Mouse (Mus musculus): ENCODE results near the gene C9orf72. TPM values are rescaled to one million over a fixed set of nuclear protein-coding genes. Genes with fewer than 3 reads are reported as not detected.

The C9orf72 gene
- 21.5 TPM for polyA plus RNA-seq (2014; fragmentation: Illumina TruSeq; extraction: RNeasy Lipid Tissue Mini Kit (QIAGEN cat#74804); ENCODE audit: low read depth, low replicate concordance)

DNA sequence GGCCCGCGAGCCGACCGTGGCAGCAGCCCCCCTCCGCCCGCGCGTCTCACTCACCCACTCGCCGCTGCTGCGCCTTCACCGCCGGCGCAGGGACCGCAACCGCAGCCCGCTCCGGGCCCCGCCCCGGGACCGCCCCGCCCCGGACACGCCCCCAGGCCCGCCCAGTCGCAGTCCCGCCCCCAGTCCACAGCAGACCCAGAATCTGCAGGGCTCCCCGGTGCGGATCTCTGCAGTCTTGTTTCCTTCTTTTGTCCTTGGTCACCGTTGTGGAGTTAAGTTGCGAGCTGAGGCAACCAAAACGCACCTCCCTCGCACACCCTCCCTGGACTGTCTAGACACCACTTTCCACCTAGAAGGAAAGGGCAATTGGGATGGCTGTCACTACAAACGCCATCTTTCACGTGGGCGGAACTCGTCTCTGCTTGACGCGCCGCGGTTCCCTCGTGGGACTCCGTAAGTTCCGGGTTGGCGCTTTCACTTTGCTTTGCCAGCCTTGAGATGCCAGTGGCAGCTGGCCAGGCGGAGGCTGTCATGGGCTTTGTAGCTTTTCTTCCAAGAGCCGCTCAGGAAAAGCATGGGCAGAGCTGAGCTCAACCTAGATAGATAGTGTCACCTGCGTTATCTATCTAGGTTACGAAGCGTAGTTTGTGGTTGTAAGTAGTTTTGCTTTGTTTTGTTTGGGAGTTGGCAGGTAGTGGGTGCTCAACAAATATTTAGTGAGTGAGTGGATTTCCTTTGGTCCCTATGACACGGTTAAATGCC lies at the start of gene C9orf72:
C9orf72 (minus strand) TSS at position 442 of the 762 bp plus-strand sequence.

DNA sequence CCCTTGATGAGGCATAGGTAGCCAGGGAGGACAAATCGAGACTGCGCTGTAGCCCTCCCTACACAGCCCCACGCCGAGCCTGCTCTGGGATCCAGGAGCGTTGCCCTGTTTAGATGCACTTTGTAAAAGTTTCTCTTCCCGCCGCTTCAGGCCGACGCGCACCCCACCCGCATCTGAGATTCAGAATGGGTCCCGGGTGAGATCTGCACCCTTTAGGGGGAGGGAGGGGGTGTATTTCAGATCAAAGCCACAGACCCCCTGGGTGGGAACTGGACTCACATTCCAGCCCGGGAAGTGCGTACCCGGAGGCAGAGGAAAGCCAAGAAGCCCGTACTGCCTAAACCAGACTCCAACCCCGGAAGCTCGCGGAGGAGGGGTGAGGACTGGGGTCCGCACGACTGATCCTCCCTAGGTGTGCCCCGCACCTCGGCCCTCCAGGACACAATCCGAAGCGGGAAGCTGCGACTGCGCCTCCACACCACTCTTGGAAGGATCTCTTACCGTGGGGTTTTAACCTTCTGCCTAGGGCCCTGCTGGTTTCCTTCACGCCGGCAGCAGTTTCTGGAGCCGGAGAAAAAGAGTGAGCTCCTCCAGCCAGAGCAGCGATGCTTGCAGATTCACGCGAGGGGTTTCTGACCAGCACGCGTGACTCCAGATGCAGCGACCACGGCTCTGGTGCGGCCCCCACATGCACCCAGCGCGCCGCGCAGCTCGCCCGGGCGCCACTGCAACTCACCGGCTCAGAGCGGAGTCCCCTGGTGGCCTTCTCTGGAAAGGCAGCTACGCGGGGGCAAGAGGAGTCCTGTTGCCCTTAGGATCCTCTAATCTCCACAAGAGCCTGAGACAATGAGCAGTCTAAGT lies 69.0 kb downstream of the C9orf72 start, which contains the start of gene Mob3b:
Mob3b (minus strand) TSS at position 734 of the 861 bp plus-strand sequence.

DNA sequence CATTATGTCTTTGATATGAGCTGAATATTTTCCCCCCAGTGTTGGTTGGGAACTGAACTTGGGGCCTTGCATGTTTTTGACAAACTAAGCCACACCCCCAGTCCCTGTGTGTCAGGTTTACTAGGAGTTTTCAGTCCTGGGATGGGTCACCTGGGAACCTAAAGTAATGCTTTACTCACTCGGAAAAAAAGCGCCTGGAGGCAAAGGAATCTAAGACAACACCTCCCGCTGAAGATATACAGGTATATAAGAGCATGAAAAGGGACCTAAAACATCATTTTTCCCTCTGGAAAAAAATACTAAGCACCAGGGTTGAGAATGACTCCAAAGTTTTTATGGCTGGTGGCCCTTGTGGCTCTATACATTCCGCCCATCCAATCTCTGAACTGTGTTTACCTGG lies 74.2 kb downstream of the C9orf72 start, which contains the start of gene Ifnk:
Ifnk (plus strand) TSS at position 301 of the 400 bp plus-strand sequence.

Other genes starting within 250 kb of the C9orf72 start
- gene Ifnk, start 74.1 kb downstream of the C9orf72 start, polyA plus RNA-seq (2014; fragmentation: Illumina TruSeq; extraction: RNeasy Lipid Tissue Mini Kit (QIAGEN cat#74804); ENCODE audit: low read depth, low replicate concordance) = not detected
- gene Mob3b, start 68.7 kb downstream of the C9orf72 start, polyA plus RNA-seq (2014; fragmentation: Illumina TruSeq; extraction: RNeasy Lipid Tissue Mini Kit (QIAGEN cat#74804); ENCODE audit: low read depth, low replicate concordance) = 0.47 TPM

Data from heart, adult 10 weeks (tissue).